Mouse (Mus musculus): ENCODE measurements around the gene Sdk1. TPM values are rescaled to one million over a fixed set of nuclear protein-coding genes. Genes with fewer than 3 reads are reported as not detected.

The Sdk1 gene
- total and polyA plus RNA-seq, 3 experiments = 0.04 to 0.87 TPM; not detected in 1

- Histone ChIP-seq H3K4me2 (ENCODE audit: insufficient read depth, low read depth, poor library complexity, severe bottlenecking) (no peak overlapping the region), H3K4me1 (ENCODE audit: control insufficient read depth in 1 of 2, insufficient read depth in 2 of 2) (no peaks in the 10 kb centered on the region), H3K27ac (ENCODE audit: insufficient read depth, low read depth) (no peak overlapping the region), H3K27me3 (replicated peaks) (no peaks in the 10 kb centered on the region), H3K79me2 (replicated peaks; ENCODE audit: control insufficient read depth, extremely low read depth, insufficient read depth, poor library complexity, severe bottlenecking) (no peaks in the 10 kb centered on the region), H3K9me3 (replicated peaks; ENCODE audit: low read length) (no peaks in the 10 kb centered on the region), H3K4me3 (replicated peaks in 1 of 3; ENCODE audit: low read depth in 2 of 3, low read length in 2 of 3, poor library complexity in 1 of 3) (no peak overlapping the region), H3K9ac (ENCODE audit: insufficient read depth, low read depth) (no peak overlapping the region), H3K36me3 (replicated peaks in 1 of 2; ENCODE audit: control insufficient read depth in 1 of 2, insufficient read depth in 1 of 2, low read length in 1 of 2) (no peaks in the 10 kb centered on the region)
- in situ Hi-C loops (cut with MboI; ENCODE audit: low pct_ligation_motif_present, low pct_unique_long_range_greater_than_20kb, low sequenced_read_pairs) (no loop called here), dilution Hi-C loops (cut with MboI; ENCODE audit: extremely low pct_ligation_motif_present, extremely low pct_unique_long_range_greater_than_20kb, low sequenced_read_pairs) (no loop called here)
- DNase-seq (ENCODE audit: extremely low read depth) = no peak
- TF ChIP-seq BHLHE40 (IDR thresholded peaks at IDR 0.05; ENCODE audit: low read depth, low read length) (no peak), MYC (IDR thresholded peaks at IDR 0.05; ENCODE audit: low read depth, low read length) (no peak), JUN (IDR thresholded peaks at IDR 0.05; ENCODE audit: insufficient read depth, low read depth, low read length) (no peak), ZKSCAN1 (IDR thresholded peaks at IDR 0.05; ENCODE audit: borderline replicate concordance, low read depth, low read length) (no peak), NELFE (IDR thresholded peaks at IDR 0.05; ENCODE audit: low read depth, low read length) (no peak), CHD2 (IDR thresholded peaks at IDR 0.05; ENCODE audit: low read length) (no peak), HCFC1 (IDR thresholded peaks at IDR 0.05; ENCODE audit: low read depth, low read length) (no peak), CHD1 (IDR thresholded peaks at IDR 0.05; ENCODE audit: low read depth, low read length) (no peak), JUND (conservative IDR thresholded peaks at IDR 0.05; ENCODE audit: low read depth, low read length) (no peak), MXI1 (IDR thresholded peaks at IDR 0.05; ENCODE audit: low read depth, low read length) (no peak), MEF2A (IDR thresholded peaks at IDR 0.05; ENCODE audit: borderline replicate concordance, low read depth, low read length) (no peak), CTCF (conservative IDR thresholded peaks at IDR 0.05 in 1 of 2, IDR thresholded peaks at IDR 0.05 in 1 of 2; ENCODE audit: low read depth in 2 of 2, low read length in 2 of 2) (no peak), ETS1 (conservative IDR thresholded peaks at IDR 0.05; ENCODE audit: low read depth, low read length) (no peak), POLR2AphosphoS2 (IDR thresholded peaks at IDR 0.05; ENCODE audit: low read depth, low read length) (no peak), ZC3H11A (IDR thresholded peaks at IDR 0.05; ENCODE audit: low read depth, low read length) (no peak)
Observed at GRCm38 (mm10) chr5:141310641-141311040, 69.4 kb downstream of the Sdk1 start.

GRCm38 (mm10) chr5:141311801-141312200, 70.5 kb downstream of the Sdk1 start:
- H3K27me3 ChIP-seq (replicated peaks) = no peaks in the 10 kb centered on the region
- no peak overlapping the region for H3K4me2 ChIP-seq (ENCODE audit: insufficient read depth, low read depth, poor library complexity, severe bottlenecking)
- H3K27ac ChIP-seq (ENCODE audit: insufficient read depth, low read depth) = no peak overlapping the region
- DNase-seq (ENCODE audit: extremely low read depth) = no peak
- in situ Hi-C loops (cut with MboI; ENCODE audit: low pct_ligation_motif_present, low pct_unique_long_range_greater_than_20kb, low sequenced_read_pairs) (no loop called here), dilution Hi-C loops (cut with MboI; ENCODE audit: extremely low pct_ligation_motif_present, extremely low pct_unique_long_range_greater_than_20kb, low sequenced_read_pairs) (no loop called here)
- H3K9me3 ChIP-seq (replicated peaks; ENCODE audit: low read length) = no peaks in the 10 kb centered on the region
- H3K9ac ChIP-seq (ENCODE audit: insufficient read depth, low read depth) = no peak overlapping the region
- no peak overlapping the region for H3K4me3 ChIP-seq (replicated peaks in 1 of 3; ENCODE audit: low read depth in 2 of 3, low read length in 2 of 3, poor library complexity in 1 of 3)
- H3K79me2 ChIP-seq (replicated peaks; ENCODE audit: control insufficient read depth, extremely low read depth, insufficient read depth, poor library complexity, severe bottlenecking) = no peaks in the 10 kb centered on the region
- H3K36me3 ChIP-seq (replicated peaks in 1 of 2; ENCODE audit: control insufficient read depth in 1 of 2, insufficient read depth in 1 of 2, low read length in 1 of 2) = no peaks in the 10 kb centered on the region
- TF ChIP-seq IRF4 (IDR thresholded peaks at IDR 0.05; ENCODE audit: low read depth, low read length) = no peak
- no peak for TF ChIP-seq POLR2AphosphoS2 (IDR thresholded peaks at IDR 0.05; ENCODE audit: low read depth, low read length)
- no peak for TF ChIP-seq ZMIZ1 (IDR thresholded peaks at IDR 0.05; ENCODE audit: low read depth, low read length)
- no peak for TF ChIP-seq SIN3A (IDR thresholded peaks at IDR 0.05; ENCODE audit: low read length)
- no peak for TF ChIP-seq KAT2A (IDR thresholded peaks at IDR 0.05; ENCODE audit: insufficient replicate concordance, low read length)
- TF ChIP-seq CTCF (conservative IDR thresholded peaks at IDR 0.05 in 1 of 2, IDR thresholded peaks at IDR 0.05 in 1 of 2; ENCODE audit: low read depth in 2 of 2, low read length in 2 of 2) = no peak
- no peak for TF ChIP-seq GABPA (IDR thresholded peaks at IDR 0.05; ENCODE audit: insufficient replicate concordance, low read depth, low read length)
- no peak for TF ChIP-seq MXI1 (IDR thresholded peaks at IDR 0.05; ENCODE audit: low read depth, low read length)
- TF ChIP-seq RCOR1 (conservative IDR thresholded peaks at IDR 0.05; ENCODE audit: low read depth, low read length) = no peak
- TF ChIP-seq MAZ (IDR thresholded peaks at IDR 0.05; ENCODE audit: low read depth, low read length) = no peak
- TF ChIP-seq USF2 (conservative IDR thresholded peaks at IDR 0.05; ENCODE audit: low read depth, low read length) = no peak
- TF ChIP-seq JUND (conservative IDR thresholded peaks at IDR 0.05; ENCODE audit: low read depth, low read length) = no peak
- H3K4me1 ChIP-seq (ENCODE audit: control insufficient read depth in 1 of 2, insufficient read depth in 2 of 2) = no peaks in the 10 kb centered on the region

Measured in CH12.LX (cell line).